Mouse (Mus musculus): Measurements from ENCODE around the gene Kazald1. TPM values are rescaled to one million over a fixed set of nuclear protein-coding genes. Genes with fewer than 3 reads are reported as not detected.
A peak's percentile ranks its signal among the peaks of the same experiment; 100 is the strongest.

Kazald1 gene
- polyA plus RNA-seq, 1 experiment from 2014 or later: 0.80 TPM

DNA sequence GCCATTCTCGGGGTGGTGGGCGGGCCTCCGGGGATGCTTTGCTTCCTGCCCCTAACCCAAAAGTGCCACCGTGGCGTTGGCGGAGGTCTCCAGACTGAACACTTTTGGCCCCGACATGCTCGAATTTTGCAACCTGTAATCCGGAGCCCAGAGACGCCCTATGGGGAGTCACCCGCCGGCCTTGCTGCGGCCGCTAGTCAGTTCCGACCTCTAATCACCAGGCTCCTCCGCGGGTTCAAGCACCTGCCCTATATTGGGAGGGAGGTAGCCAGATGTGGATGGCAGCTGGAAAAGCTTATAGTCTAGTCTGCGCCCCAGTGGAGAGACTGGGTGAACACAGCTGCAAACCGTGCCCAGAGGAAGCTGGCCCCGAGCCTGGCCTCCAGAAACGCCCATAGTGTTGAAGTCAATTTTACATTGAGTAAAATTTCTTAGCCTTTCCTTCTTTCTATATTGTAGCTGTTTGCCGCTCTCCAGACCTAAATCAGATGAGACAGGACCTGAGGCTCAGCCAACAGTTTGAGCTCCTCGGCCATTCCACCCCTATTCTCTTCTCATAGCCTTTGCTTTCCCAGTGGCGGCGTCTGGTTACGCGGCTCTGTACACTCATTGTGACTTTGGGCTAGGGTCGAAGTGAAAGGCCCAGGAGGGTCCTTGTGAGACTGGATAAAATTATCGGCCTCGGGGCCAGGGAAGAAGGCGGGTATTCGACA, 438 bp downstream of the Kazald1 start:
- peaks cover 37% of the 10 kb centered on the region for H3K4me1 ChIP-seq (replicated peaks; ENCODE audit: control insufficient read depth, insufficient read depth, low read length)
- H3K4me3 ChIP-seq (replicated peaks; ENCODE audit: low read length): peak overlapping the region; percentile 76
- no peaks in the 10 kb centered on the region for H3K9me3 ChIP-seq (ENCODE audit: control insufficient read depth, low read length)
- peaks cover 49% of the 10 kb centered on the region for H3K27me3 ChIP-seq (replicated peaks; ENCODE audit: control insufficient read depth, insufficient read depth, low read length)
- H3K36me3 ChIP-seq (ENCODE audit: control insufficient read depth, insufficient read depth): no peaks in the 10 kb centered on the region
- ATAC-seq: peak; percentile 39
- under 1% methylated on average over 32 of the region's 32 CpGs for WGBS
- H3K9ac ChIP-seq (replicated peaks; ENCODE audit: low read depth, low read length): peak overlapping the region; percentile 69
- peak overlapping the region; percentile 83 for H3K4me2 ChIP-seq (ENCODE audit: low read length)
- H3K27ac ChIP-seq (ENCODE audit: low read length): no peak overlapping the region; the same call in 1 of the 2 replicates

DNA sequence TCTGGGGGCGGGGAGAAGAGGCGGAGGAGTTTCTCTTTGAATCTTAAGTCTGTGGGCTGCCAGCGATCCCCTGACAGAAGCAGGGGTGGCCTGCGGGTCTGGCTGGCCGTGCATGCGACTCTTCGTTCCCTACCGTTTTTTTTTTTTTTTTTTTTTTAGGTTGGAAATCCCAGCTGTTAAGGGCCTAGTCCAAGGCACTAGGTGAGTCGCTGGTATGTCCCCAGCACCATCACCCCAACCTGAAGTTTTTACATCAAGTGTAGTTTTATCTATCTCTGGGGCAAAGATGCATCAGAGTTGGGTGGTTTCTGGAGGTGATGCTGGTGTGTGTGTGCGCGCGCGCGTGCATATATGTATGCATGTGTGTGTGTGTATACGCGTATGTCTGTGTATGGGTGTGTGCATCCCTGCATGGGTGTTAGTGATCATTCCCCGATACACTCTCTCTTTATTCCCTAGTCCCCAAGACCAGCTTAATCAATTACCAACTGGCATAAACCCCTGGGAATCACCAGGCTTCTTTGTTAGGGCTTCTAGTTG, 1.1 kb downstream of the Kazald1 start:
- H3K4me1 ChIP-seq (replicated peaks; ENCODE audit: control insufficient read depth, insufficient read depth, low read length): peaks cover 43% of the 10 kb centered on the region
- peak overlapping the region; percentile 45; the same call in 1 of the 2 replicates for H3K9ac ChIP-seq (replicated peaks; ENCODE audit: low read depth, low read length)
- H3K9me3 ChIP-seq (ENCODE audit: control insufficient read depth, low read length): no peaks in the 10 kb centered on the region
- H3K4me2 ChIP-seq (ENCODE audit: low read length): peak overlapping the region; percentile 83
- H3K4me3 ChIP-seq (replicated peaks; ENCODE audit: low read length): peak overlapping the region; percentile 43
- 6% methylated on average over 17 of the region's 17 CpGs for WGBS
- no peak overlapping the region for H3K27ac ChIP-seq (ENCODE audit: low read length)
- no peaks in the 10 kb centered on the region for H3K36me3 ChIP-seq (ENCODE audit: control insufficient read depth, insufficient read depth)
- peaks cover 54% of the 10 kb centered on the region for H3K27me3 ChIP-seq (replicated peaks; ENCODE audit: control insufficient read depth, insufficient read depth, low read length)
- no peak for ATAC-seq

DNA sequence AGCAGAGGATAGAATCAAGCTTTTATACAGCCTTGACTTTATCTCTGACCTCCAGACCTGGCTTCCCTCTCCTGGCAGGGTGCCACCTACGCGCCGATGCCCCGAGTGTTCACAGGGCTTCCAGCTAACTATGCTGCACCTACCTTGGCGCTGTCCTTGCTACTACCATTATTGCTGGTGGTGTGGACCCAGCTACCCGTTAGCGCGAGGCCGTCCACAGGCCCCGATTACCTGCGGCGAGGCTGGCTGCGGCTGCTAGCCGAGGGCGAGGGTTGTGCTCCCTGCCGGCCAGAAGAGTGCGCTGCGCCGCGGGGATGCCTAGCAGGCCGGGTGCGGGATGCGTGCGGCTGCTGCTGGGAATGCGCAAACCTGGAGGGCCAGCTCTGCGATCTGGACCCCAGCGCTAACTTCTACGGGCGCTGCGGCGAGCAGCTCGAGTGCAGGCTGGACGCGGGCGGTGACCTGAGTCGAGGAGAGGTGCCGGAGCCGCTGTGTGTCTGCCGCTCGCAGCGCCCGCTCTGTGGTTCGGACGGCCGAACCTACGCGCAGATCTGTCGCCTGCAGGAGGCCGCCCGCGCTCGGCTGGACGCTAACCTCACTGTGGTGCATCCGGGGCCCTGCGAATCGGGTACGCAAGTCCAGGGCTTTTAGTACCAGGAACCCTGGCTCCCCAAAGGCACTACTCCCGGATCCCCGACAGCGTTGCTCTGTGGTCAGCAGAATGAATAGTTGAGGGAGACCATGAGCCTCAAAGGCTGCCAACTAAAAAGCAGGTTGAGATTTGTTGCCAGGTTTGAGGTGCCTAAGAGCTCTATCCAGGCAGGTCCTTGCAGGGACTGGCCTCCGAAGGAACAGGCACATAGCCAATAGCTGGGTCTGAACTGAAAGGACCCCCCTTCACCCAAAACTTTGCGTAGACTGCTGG, 1.8 kb downstream of the Kazald1 start:
- H3K9ac ChIP-seq (replicated peaks; ENCODE audit: low read depth, low read length): peak overlapping the region; percentile 45
- peak overlapping the region; percentile 43 for H3K4me3 ChIP-seq (replicated peaks; ENCODE audit: low read length)
- 1% methylated on average over 62 of the region's 62 CpGs for WGBS
- H3K9me3 ChIP-seq (ENCODE audit: control insufficient read depth, low read length): no peaks in the 10 kb centered on the region
- peaks cover 43% of the 10 kb centered on the region for H3K4me1 ChIP-seq (replicated peaks; ENCODE audit: control insufficient read depth, insufficient read depth, low read length)
- ATAC-seq: no peak
- peaks cover 54% of the 10 kb centered on the region for H3K27me3 ChIP-seq (replicated peaks; ENCODE audit: control insufficient read depth, insufficient read depth, low read length)
- H3K27ac ChIP-seq (ENCODE audit: low read length): no peak overlapping the region
- no peaks in the 10 kb centered on the region for H3K36me3 ChIP-seq (ENCODE audit: control insufficient read depth, insufficient read depth)
- peak overlapping the region; percentile 65 for H3K4me2 ChIP-seq (ENCODE audit: low read length)

DNA sequence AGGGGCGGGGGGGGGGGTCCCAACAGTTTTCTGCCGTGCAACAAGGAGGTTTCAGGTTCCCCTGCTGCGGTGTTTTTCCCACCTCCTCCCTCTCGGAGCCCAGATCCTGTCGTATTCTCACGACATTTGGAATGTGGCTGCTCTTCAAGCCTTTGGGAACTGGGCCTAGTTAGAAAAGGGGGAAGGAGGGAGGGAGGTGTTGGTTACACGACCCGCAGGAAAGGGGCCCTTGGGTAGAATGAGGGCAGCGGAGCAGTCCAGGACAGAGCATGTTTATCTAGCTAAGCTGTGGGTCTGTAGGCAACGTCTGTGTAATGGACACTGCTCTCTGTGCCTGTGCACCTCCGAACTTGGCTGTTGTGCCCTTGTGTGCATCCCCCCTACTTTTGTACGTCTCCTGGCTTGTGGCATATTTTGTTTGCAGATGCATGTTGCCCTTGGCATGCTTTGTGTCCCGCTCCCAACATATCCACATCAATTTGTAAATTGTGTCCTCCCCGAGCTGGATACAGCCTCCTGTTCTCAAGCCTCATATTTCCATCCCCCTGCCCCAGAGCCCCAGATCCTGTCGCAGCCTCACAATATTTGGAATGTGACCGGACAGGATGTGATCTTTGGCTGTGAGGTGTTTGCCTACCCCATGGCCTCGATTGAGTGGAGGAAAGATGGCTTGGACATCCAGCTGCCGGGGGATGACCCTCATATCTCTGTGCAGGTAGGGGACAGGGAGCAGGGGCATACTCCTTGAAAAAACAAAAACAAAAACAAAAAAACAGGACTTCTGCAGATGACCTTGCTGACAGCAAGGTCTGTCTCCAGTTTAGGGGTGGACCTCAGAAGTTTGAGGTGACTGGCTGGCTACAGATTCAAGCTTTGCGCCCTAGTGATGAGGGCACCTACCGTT, 3.0 kb downstream of the Kazald1 start:
- Histone ChIP-seq H3K4me2 (ENCODE audit: low read length) (no peak overlapping the region), H3K36me3 (ENCODE audit: control insufficient read depth, insufficient read depth) (no peaks in the 10 kb centered on the region), H3K4me3 (replicated peaks; ENCODE audit: low read length) (no peak overlapping the region), H3K9ac (replicated peaks; ENCODE audit: low read depth, low read length) (0 out of 2 replicates have a peak overlapping the region, but pooled peaks have one; percentile 14), H3K9me3 (ENCODE audit: control insufficient read depth, low read length) (no peaks in the 10 kb centered on the region), H3K27me3 (replicated peaks; ENCODE audit: control insufficient read depth, insufficient read depth, low read length) (peaks cover 58% of the 10 kb centered on the region), H3K4me1 (replicated peaks; ENCODE audit: control insufficient read depth, insufficient read depth, low read length) (peaks cover 43% of the 10 kb centered on the region), H3K27ac (ENCODE audit: low read length) (no peak overlapping the region)
- WGBS: 5% methylated on average over 20 of the region's 20 CpGs
- ATAC-seq: no peak

DNA sequence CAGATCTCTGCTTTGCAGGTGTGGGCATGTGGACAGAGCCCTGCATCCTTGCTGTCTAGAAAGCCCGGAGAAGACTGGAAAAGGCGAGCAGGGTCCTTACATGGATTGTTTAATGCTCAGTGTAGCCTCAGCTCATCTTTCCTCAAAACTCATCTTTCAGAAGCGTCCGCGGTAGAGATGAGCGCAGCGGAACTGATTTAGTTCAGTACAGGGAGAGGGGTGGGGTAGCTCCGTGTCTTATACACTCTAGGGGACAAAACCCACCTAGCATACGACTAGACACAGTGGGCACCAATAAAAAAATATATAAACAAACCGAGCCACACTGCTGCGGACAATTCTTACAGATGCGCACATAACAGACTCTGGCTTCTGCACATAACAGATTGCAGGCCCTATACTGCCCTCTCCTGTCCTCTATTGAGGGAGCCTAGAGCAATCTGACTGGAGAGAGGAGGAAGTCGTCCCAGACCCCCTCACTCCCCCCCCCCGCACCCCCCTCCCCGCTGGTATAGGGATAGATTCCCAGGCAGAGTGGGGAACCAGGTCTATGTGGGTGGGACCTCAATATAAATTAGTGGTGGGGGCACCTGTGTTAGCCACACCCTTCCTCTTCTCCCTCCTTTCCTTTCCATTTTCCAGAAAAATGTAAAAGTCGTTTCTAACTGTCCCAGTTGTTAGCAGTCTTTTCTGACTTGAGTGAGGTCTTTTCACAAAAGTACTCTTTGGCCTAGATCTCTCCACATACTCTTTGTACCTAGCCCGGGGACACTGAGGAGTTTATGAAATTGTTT, 4.1 kb downstream of the Kazald1 start:
- Histone ChIP-seq H3K36me3 (ENCODE audit: control insufficient read depth, insufficient read depth) (no peaks in the 10 kb centered on the region), H3K27me3 (replicated peaks; ENCODE audit: control insufficient read depth, insufficient read depth, low read length) (peaks cover 58% of the 10 kb centered on the region), H3K9ac (replicated peaks; ENCODE audit: low read depth, low read length) (no peak overlapping the region), H3K4me1 (replicated peaks; ENCODE audit: control insufficient read depth, insufficient read depth, low read length) (peaks cover 40% of the 10 kb centered on the region), H3K27ac (ENCODE audit: low read length) (no peak overlapping the region), H3K9me3 (ENCODE audit: control insufficient read depth, low read length) (no peaks in the 10 kb centered on the region), H3K4me3 (replicated peaks; ENCODE audit: low read length) (peak overlapping the region; percentile 29; the same call in 1 of the 2 replicates), H3K4me2 (ENCODE audit: low read length) (peak overlapping the region; percentile 48)
- WGBS: 4% methylated on average over 17 of the region's 17 CpGs
- no peak for ATAC-seq

DNA sequence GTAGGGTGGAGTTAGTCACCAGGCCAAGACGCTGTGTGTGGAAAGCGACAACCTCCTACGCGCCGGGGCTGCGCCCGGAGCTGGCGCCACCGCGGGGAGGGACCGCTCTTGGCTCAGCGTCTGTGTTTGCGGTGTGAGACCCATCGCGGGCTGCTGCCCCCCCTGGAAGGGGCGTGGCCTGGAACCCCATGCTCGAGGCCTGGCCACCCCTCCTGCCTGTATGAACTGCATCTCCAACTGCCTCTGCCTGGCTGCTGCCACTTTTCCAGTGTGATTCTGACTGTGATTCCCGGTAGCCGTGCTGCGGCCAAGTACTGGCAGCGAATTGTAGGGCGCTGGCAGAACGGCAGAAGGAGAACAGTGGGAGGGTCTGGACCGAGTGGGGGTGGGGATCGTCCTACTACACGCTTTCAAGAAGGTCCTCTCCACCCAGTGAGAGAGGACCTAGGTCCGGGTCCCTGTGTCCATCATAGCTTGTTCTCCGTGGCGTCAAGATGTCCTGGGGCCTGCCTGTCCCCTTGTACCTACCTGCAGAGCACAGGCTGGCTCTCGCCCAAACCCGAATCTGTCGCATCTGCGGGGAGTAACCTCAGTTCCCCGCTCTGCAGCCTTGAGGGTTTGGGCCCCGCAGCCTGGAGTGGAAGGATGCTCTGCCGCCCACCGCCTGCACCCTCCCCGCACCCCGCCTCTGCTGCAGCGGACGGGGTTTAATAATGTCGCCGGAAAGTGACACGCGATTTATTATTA, 4.9 kb downstream of the Kazald1 start:
- WGBS: under 1% methylated on average over 45 of the region's 45 CpGs
- H3K27ac ChIP-seq (ENCODE audit: low read length): no peak overlapping the region
- H3K4me2 ChIP-seq (ENCODE audit: low read length): peak overlapping the region; percentile 48
- 0 out of 2 replicates have a peak, but pooled peaks have one; percentile 5 for ATAC-seq
- H3K4me1 ChIP-seq (replicated peaks; ENCODE audit: control insufficient read depth, insufficient read depth, low read length): peaks cover 40% of the 10 kb centered on the region
- no peaks in the 10 kb centered on the region for H3K9me3 ChIP-seq (ENCODE audit: control insufficient read depth, low read length)
- H3K9ac ChIP-seq (replicated peaks; ENCODE audit: low read depth, low read length): peak overlapping the region; percentile 46
- H3K27me3 ChIP-seq (replicated peaks; ENCODE audit: control insufficient read depth, insufficient read depth, low read length): peaks cover 58% of the 10 kb centered on the region
- H3K4me3 ChIP-seq (replicated peaks; ENCODE audit: low read length): peak overlapping the region; percentile 29
- no peaks in the 10 kb centered on the region for H3K36me3 ChIP-seq (ENCODE audit: control insufficient read depth, insufficient read depth)

DNA sequence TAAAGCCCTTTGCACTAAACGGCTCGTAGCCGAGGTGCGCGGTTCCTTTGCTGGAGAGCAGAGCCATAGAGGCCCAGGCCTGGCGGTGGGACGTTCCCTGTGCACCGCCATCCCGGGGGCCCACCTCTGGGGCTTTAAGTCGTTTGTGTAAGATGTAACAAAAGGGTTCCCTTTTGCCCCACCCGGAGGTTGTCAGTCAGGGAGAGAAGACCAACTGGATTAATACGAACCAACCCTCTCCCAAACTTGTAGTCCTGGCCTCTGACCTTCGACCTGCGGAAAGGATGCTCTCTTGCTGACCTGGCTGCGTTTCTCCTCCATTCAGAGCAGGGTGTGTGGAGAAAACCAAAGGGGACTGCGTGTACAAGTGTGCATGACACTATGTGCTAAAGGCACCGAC, 5.7 kb downstream of the Kazald1 start:
- peak overlapping the region; percentile 48 for H3K4me2 ChIP-seq (ENCODE audit: low read length)
- H3K36me3 ChIP-seq (ENCODE audit: control insufficient read depth, insufficient read depth): no peaks in the 10 kb centered on the region
- H3K27me3 ChIP-seq (replicated peaks; ENCODE audit: control insufficient read depth, insufficient read depth, low read length): peaks cover 53% of the 10 kb centered on the region
- H3K9me3 ChIP-seq (ENCODE audit: control insufficient read depth, low read length): no peaks in the 10 kb centered on the region
- ATAC-seq: no peak
- peak overlapping the region; percentile 46 for H3K9ac ChIP-seq (replicated peaks; ENCODE audit: low read depth, low read length)
- under 1% methylated on average over 17 of the region's 17 CpGs for WGBS
- H3K27ac ChIP-seq (ENCODE audit: low read length): no peak overlapping the region
- H3K4me1 ChIP-seq (replicated peaks; ENCODE audit: control insufficient read depth, insufficient read depth, low read length): peaks cover 35% of the 10 kb centered on the region
- peak overlapping the region; percentile 29 for H3K4me3 ChIP-seq (replicated peaks; ENCODE audit: low read length)
